Mouse (Mus musculus): ENCODE data around the gene Cox15.
A peak's percentile ranks its signal among the peaks of the same experiment; 100 is the strongest.

The Cox15 gene

GRCm38 (mm10) chr19:43752489-43753225, at the start of gene Cox15, which contains the start of gene Cutc:
Gene Cox15 (minus strand): TSS chr19:43753000.
Gene Cutc (plus strand): TSS chr19:43752996.
- peak; percentile 92 to 93 for DNase-seq (ENCODE audit: low spot score in 2 of 2)

- DNase-seq (ENCODE audit: low spot score in 2 of 2): no peak
Observed at GRCm38 (mm10) chr19:43801427-43802051, 48.7 kb upstream of the Cox15 start.

- DNase-seq (ENCODE audit: low spot score in 2 of 2): no peak
Observed at GRCm38 (mm10) chr19:43797216-43797615, 44.4 kb upstream of the Cox15 start.

- DNase-seq (ENCODE audit: low spot score in 2 of 2): no peak
Observed at GRCm38 (mm10) chr19:43795511-43795910, 42.7 kb upstream of the Cox15 start.

GRCm38 (mm10) chr19:43793951-43794350, 41.2 kb upstream of the Cox15 start:
- DNase-seq (ENCODE audit: low spot score in 2 of 2): no peak

- DNase-seq (ENCODE audit: low spot score in 2 of 2): no peak
Observed at GRCm38 (mm10) chr19:43792537-43792936, 39.7 kb upstream of the Cox15 start.

GRCm38 (mm10) chr19:43789817-43790216, 37.0 kb upstream of the Cox15 start:
- no peak for DNase-seq (ENCODE audit: low spot score in 2 of 2)

DNA sequence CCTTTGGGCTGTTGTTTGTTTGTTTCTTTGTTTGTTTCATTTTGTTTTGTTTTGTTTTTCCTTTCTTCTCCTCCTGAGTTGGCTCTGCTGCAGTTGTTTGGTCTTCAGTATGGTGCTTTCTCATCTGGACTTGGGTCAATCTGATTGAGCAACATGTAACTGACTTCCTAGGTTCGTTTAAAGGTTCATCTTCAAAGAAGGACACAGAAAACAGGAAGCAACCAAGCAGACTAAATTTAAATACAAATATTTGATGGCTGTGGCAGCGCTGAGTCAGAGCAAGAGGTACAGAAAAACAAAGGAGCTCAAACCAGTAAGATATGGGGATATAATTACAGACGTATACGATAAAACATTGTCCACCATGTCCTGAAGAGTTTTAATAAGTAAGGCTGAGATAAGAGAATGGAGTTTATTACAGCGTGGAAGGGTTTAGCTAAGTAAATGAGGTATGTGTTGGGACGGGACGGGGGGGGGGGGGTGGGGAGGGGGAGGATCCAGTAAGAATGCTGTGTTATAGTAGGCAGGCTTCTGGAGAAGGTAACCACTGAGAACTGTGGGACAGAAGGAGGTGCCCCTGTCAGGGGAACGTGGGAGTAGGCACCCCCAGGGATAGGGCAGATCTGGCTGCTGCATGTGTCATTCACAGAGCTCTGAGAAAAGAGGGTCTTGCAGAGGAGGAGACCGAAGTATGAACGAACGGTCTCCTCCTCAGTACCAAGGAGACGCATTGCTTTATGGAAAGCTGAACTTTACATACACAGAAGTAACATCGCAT, 33.6 kb upstream of the Cox15 start:
- no peak for DNase-seq (ENCODE audit: low spot score in 2 of 2)

GRCm38 (mm10) chr19:43784761-43785160, 32.0 kb upstream of the Cox15 start:
- DNase-seq (ENCODE audit: low spot score in 2 of 2): no peak

GRCm38 (mm10) chr19:43781980-43782379, 29.2 kb upstream of the Cox15 start, which contains the start of gene Abcc2:
Gene Abcc2 (plus strand): TSS chr19:43782192.
- no peak for DNase-seq (ENCODE audit: low spot score in 2 of 2)

DNA sequence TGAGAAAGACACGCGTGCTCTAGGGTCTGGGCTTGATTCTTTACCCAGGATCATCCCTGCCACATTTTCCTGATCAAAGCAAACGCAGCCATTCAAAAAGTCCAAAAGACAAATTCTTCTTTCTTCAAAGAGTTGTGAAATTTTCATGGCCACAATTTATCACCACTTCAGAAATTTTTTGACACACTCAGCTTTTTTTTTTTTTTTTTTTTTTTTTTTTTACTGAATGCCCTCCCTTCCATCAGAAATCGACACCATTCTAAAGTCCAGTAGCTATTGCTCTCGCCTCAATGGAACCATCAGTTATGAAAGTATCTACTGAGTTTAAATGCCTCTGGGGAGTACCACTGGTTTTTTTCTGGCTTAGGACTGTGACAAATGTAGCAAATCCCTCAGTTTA, 27.6 kb upstream of the Cox15 start:
- DNase-seq (ENCODE audit: low spot score in 2 of 2): no peak

DNA sequence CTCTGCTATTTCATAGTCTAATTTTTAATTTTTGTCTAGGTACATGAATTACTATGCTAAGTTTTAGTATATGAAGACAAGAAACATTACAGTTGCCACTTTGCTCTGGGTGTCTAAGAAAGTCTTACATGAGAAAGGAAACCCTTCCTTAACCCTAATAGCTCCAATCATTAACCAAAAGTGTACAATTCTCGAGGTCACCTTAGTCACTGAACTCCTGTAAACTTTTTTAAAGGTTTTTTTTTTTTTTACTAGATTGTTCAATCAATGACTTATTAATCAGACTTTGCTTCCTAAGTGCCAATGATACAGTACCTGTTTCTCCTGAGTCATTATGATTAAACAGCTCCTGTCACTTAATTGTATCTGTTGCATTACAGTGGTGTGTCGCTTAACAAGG, 24.5 kb upstream of the Cox15 start:
- no peak for DNase-seq (ENCODE audit: low spot score in 2 of 2)

DNA sequence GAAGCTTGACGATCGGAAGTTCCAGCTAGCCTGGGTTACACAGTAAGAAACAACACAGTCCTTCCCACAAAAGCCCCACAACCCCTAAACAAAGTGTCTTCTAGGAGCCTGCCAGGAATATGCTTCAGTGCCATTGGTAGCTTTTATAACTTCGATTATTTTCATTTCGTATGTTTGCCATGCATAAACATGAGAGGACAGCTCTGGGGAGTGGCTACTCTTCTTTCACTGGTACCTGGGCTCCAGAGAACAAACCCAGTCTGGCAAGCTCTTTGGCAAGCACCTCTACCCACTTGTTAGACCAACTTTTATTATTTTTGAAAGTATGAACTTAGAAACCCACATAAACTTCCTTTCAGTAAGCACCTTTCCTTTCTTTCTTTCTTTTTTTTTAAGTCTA, 23.8 kb upstream of the Cox15 start:
- DNase-seq (ENCODE audit: low spot score in 2 of 2): no peak

DNA sequence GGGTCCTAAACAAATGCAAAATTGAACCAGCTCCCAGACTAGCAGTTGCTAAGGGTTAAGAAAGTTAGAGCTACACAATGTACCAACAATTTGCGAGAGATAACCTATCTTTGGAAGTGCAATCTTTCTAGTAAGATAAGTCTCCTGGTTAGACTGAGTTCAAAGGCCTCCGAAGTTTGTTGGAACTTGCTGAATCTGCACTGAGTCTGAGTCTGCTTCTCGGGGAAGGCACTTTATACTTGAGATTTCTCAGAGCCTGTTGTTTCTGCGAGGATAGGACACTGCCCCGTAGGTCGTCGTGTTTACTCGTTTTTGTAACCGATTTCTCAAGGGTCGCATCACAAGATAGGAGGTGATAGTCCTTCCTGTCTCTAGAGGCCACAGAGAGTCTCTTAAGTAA, 22.6 kb upstream of the Cox15 start:
- DNase-seq (ENCODE audit: low spot score in 2 of 2): no peak

DNA sequence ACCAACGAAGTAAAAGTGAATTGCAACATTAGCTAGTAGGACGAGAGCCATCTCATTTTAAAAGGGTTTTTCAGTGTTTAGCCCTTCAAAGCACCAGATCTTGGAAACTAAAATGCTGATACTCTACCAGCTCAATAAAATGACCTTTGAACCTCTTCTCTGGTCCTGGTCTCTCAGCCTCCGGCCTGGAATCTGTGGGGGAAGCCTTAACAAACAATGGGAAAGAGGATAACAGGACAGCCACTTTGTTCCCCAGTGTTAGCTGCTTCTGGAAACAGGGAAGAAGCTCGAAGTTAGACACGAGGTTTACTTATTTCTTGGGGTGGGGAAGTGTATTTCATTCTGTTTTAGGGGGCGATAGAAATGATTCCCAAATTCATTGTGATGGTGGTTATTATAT, 19.5 kb upstream of the Cox15 start:
- DNase-seq (ENCODE audit: low spot score in 2 of 2): no peak

- DNase-seq (ENCODE audit: low spot score in 2 of 2): no peak
Observed at GRCm38 (mm10) chr19:43771499-43771969, 18.7 kb upstream of the Cox15 start.

DNA sequence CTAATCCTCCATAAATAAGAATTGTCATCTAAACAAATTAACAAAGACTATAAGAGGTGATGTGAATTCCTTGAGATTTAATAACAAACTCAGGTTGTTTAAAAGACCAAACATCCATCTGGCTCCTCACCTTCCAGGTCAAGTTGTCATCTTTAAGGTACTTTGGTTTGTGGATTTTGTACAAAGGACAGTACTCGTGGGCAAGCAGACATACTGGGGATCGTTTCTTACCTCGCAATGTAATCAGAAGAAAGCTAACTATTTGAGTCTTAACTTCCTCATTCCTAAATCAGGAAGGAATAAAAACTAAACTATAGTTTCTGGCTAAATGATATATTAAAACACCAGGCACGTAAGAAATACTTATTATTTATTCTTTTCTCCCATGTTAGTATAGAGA, 17.8 kb upstream of the Cox15 start:
- DNase-seq (ENCODE audit: low spot score in 2 of 2): no peak

DNA sequence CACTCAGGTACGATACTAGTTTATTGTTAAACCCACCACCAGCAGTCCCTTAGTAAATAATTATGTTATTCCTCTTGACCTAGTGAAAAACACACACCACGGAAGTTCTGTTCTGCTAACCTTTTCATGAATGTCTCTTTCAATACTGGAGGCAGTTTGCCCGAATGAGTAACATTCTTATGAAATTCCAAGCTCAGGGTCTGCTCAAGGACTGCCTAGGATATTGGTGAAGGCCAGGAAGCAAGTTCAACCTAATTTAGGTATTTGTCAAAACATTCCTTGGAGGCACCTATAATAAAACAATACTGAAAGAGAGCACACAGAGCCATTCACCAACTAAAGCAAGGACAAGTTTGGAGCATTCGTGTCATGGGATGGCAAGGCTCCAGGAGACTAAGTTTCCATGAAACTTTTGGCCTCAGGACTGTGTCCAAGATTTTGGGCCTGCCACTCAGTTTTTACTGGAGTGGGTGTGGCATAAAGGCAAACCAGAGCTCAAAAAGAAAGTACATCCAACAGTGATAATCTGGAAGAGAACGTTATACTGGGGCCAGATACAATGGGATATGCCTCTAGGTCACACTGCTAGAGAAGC, 16.7 kb upstream of the Cox15 start:
- DNase-seq (ENCODE audit: low spot score in 2 of 2): no peak

DNA sequence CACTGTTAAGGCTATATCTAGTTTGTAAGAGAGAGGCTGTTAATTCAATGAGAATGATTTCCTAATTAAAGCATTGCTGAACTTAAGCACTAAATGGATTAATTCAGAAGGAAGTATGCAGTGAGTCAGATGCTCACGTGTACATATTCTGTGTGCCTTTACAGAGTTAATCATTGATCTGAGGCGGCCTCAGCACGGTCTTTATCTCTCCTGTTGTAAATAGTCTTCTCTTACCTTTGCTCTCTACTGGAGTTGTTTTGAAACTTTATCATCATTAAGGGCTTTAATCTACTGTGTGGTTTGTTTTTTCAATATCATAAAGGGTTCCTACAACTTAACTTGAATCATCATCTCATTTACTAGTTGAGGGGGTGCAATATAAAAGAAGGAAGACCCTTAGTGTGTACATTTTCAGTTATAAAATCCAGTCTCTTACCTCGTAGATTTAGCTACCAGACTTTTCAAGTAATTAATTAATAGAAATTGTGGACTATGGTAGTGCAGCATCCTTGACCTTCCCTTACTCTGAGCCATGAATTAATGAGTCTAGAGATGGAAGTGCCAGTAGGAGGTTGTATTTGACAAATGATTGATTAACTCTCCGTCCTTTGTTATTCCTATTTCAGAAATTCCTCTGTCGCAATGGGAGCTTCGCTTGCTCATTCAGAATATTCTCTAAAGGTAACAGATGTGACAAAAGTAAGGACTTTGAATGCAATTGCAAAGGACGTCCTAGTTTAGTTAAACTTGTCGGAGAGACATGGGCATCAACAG, 14.9 kb upstream of the Cox15 start:
- DNase-seq (ENCODE audit: low spot score in 2 of 2): no peak

GRCm38 (mm10) chr19:43766451-43766850, 13.7 kb upstream of the Cox15 start:
- no peak for DNase-seq (ENCODE audit: low spot score in 2 of 2)

- no peak for DNase-seq (ENCODE audit: low spot score in 2 of 2)
Observed at GRCm38 (mm10) chr19:43762410-43762809, 9.6 kb upstream of the Cox15 start.

Data from frontal cortex, postnatal 25 days (tissue).